Mouse (Mus musculus): ENCODE data around the gene Upb1. TPM values are rescaled to one million over a fixed set of nuclear protein-coding genes. Genes with fewer than 3 reads are reported as not detected.

Gene Upb1
- polyA plus RNA-seq, 1 experiment from 2014 or later, result 0.98 TPM

GRCm38 (mm10) chr10:75417363-75418042 lies 16.6 kb downstream of the Upb1 start:
- no peak for ATAC-seq
- WGBS, result 70% methylated on average over 8 of the region's 8 CpGs
- H3K4me3 ChIP-seq (ENCODE audit: low read length), result no peak overlapping the region

GRCm38 (mm10) chr10:75418747-75419146 lies 17.8 kb downstream of the Upb1 start:
- Histone ChIP-seq H3K9me3 (ENCODE audit: control insufficient read depth, low read length) (no peaks in the 10 kb centered on the region), H3K27me3 (replicated peaks; ENCODE audit: control insufficient read depth, insufficient read depth, low read length) (no peaks in the 10 kb centered on the region)
- 56% methylated on average over 4 of the region's 4 CpGs for WGBS

More at GRCm38 (mm10) chr10:75417363-75418042, 16.6 kb downstream of the Upb1 start:
- Histone ChIP-seq H3K4me2 (ENCODE audit: low read depth, low read length) (no peak overlapping the region), H3K27ac (ENCODE audit: low read length) (no peak overlapping the region), H3K9me3 (ENCODE audit: control insufficient read depth, low read length) (no peaks in the 10 kb centered on the region), H3K36me3 (ENCODE audit: control insufficient read depth, insufficient read depth, low read length) (no peaks in the 10 kb centered on the region), H3K4me1 (ENCODE audit: control insufficient read depth, insufficient read depth, low read length) (0 out of 2 replicates have a peak, but pooled peaks cover 3% of the 10 kb centered on the region), H3K27me3 (replicated peaks; ENCODE audit: control insufficient read depth, insufficient read depth, low read length) (no peaks in the 10 kb centered on the region), H3K9ac (ENCODE audit: low read depth, low read length) (no peak overlapping the region)

GRCm38 (mm10) chr10:75424498-75424901 lies 23.6 kb downstream of the Upb1 start:
- Histone ChIP-seq H3K9me3 (ENCODE audit: control insufficient read depth, low read length) (no peaks in the 10 kb centered on the region), H3K4me1 (ENCODE audit: control insufficient read depth, insufficient read depth, low read length) (0 out of 2 replicates have a peak, but pooled peaks cover 9% of the 10 kb centered on the region), H3K4me3 (ENCODE audit: low read length) (no peak overlapping the region), H3K27ac (ENCODE audit: low read length) (no peak overlapping the region), H3K27me3 (replicated peaks; ENCODE audit: control insufficient read depth, insufficient read depth, low read length) (no peaks in the 10 kb centered on the region), H3K4me2 (ENCODE audit: low read depth, low read length) (no peak overlapping the region), H3K36me3 (ENCODE audit: control insufficient read depth, insufficient read depth, low read length) (no peaks in the 10 kb centered on the region), H3K9ac (ENCODE audit: low read depth, low read length) (no peak overlapping the region)
- WGBS, result 70% methylated on average over 10 of the region's 10 CpGs
- ATAC-seq, result no peak

More at GRCm38 (mm10) chr10:75418747-75419146, 17.8 kb downstream of the Upb1 start:
- no peaks in the 10 kb centered on the region for H3K36me3 ChIP-seq (ENCODE audit: control insufficient read depth, insufficient read depth, low read length)
- no peaks in the 10 kb centered on the region for H3K4me1 ChIP-seq (ENCODE audit: control insufficient read depth, insufficient read depth, low read length)
- no peak overlapping the region for H3K4me3 ChIP-seq (ENCODE audit: low read length)
- H3K9ac ChIP-seq (ENCODE audit: low read depth, low read length), result no peak overlapping the region
- no peak overlapping the region for H3K27ac ChIP-seq (ENCODE audit: low read length)
- H3K4me2 ChIP-seq (ENCODE audit: low read depth, low read length), result no peak overlapping the region
- no peak for ATAC-seq

GRCm38 (mm10) chr10:75428049-75429003 lies 27.4 kb downstream of the Upb1 start:
- peak; percentile 29 for ATAC-seq
- Histone ChIP-seq H3K36me3 (ENCODE audit: control insufficient read depth, insufficient read depth, low read length) (no peaks in the 10 kb centered on the region), H3K4me2 (ENCODE audit: low read depth, low read length) (0 out of 2 replicates have a peak overlapping the region, but pooled peaks have one; percentile 2), H3K27me3 (replicated peaks; ENCODE audit: control insufficient read depth, insufficient read depth, low read length) (no peaks in the 10 kb centered on the region), H3K9ac (ENCODE audit: low read depth, low read length) (no peak overlapping the region), H3K9me3 (ENCODE audit: control insufficient read depth, low read length) (peaks cover 6% of the 10 kb centered on the region; the same call in 1 of the 2 replicates), H3K27ac (ENCODE audit: low read length) (peak overlapping the region; percentile 34; the same call in 1 of the 2 replicates), H3K4me1 (ENCODE audit: control insufficient read depth, insufficient read depth, low read length) (0 out of 2 replicates have a peak, but pooled peaks cover 12% of the 10 kb centered on the region), H3K4me3 (ENCODE audit: low read length) (no peak overlapping the region)
- 70% methylated on average over 13 of the region's 13 CpGs for WGBS

GRCm38 (mm10) chr10:75429004-75429380 lies 28.1 kb downstream of the Upb1 start:
- Histone ChIP-seq H3K27ac (ENCODE audit: low read length) (peak overlapping the region; percentile 83), H3K9ac (ENCODE audit: low read depth, low read length) (peak overlapping the region; percentile 46; the same call in 1 of the 2 replicates), H3K4me3 (ENCODE audit: low read length) (peak overlapping the region; percentile 29), H3K9me3 (ENCODE audit: control insufficient read depth, low read length) (peaks cover 6% of the 10 kb centered on the region; the same call in 1 of the 2 replicates), H3K27me3 (replicated peaks; ENCODE audit: control insufficient read depth, insufficient read depth, low read length) (no peaks in the 10 kb centered on the region), H3K4me2 (ENCODE audit: low read depth, low read length) (peak overlapping the region; percentile 50), H3K4me1 (ENCODE audit: control insufficient read depth, insufficient read depth, low read length) (0 out of 2 replicates have a peak, but pooled peaks cover 12% of the 10 kb centered on the region), H3K36me3 (ENCODE audit: control insufficient read depth, insufficient read depth, low read length) (no peaks in the 10 kb centered on the region)
- peak; percentile 100 for ATAC-seq
- WGBS, result 61% methylated on average over 6 of the region's 6 CpGs

GRCm38 (mm10) chr10:75429522-75430146 lies 28.7 kb downstream of the Upb1 start:
- peak; percentile 53 for ATAC-seq
- Histone ChIP-seq H3K9ac (ENCODE audit: low read depth, low read length) (0 out of 2 replicates have a peak overlapping the region, but pooled peaks have one; percentile 46), H3K27ac (ENCODE audit: low read length) (peak overlapping the region; percentile 83), H3K4me1 (ENCODE audit: control insufficient read depth, insufficient read depth, low read length) (0 out of 2 replicates have a peak, but pooled peaks cover 9% of the 10 kb centered on the region), H3K4me2 (ENCODE audit: low read depth, low read length) (peak overlapping the region; percentile 50), H3K27me3 (replicated peaks; ENCODE audit: control insufficient read depth, insufficient read depth, low read length) (no peaks in the 10 kb centered on the region), H3K36me3 (ENCODE audit: control insufficient read depth, insufficient read depth, low read length) (no peaks in the 10 kb centered on the region), H3K9me3 (ENCODE audit: control insufficient read depth, low read length) (peaks cover 6% of the 10 kb centered on the region; the same call in 1 of the 2 replicates), H3K4me3 (ENCODE audit: low read length) (peak overlapping the region; percentile 29)
- WGBS, result 84% methylated on average over 7 of the region's 7 CpGs

GRCm38 (mm10) chr10:75430147-75430537 lies 29.2 kb downstream of the Upb1 start:
- no peak for ATAC-seq
- Histone ChIP-seq H3K4me2 (ENCODE audit: low read depth, low read length) (no peak overlapping the region), H3K9ac (ENCODE audit: low read depth, low read length) (no peak overlapping the region), H3K4me3 (ENCODE audit: low read length) (no peak overlapping the region), H3K27ac (ENCODE audit: low read length) (no peak overlapping the region), H3K9me3 (ENCODE audit: control insufficient read depth, low read length) (peaks cover 6% of the 10 kb centered on the region; the same call in 1 of the 2 replicates), H3K36me3 (ENCODE audit: control insufficient read depth, insufficient read depth, low read length) (no peaks in the 10 kb centered on the region), H3K27me3 (replicated peaks; ENCODE audit: control insufficient read depth, insufficient read depth, low read length) (no peaks in the 10 kb centered on the region), H3K4me1 (ENCODE audit: control insufficient read depth, insufficient read depth, low read length) (0 out of 2 replicates have a peak, but pooled peaks cover 9% of the 10 kb centered on the region)
- WGBS, result 89% methylated on average over 5 of the region's 5 CpGs

- Histone ChIP-seq H3K9ac (ENCODE audit: low read depth, low read length) (no peak overlapping the region), H3K4me3 (ENCODE audit: low read length) (no peak overlapping the region), H3K27ac (ENCODE audit: low read length) (no peak overlapping the region), H3K36me3 (ENCODE audit: control insufficient read depth, insufficient read depth, low read length) (no peaks in the 10 kb centered on the region), H3K27me3 (replicated peaks; ENCODE audit: control insufficient read depth, insufficient read depth, low read length) (no peaks in the 10 kb centered on the region), H3K4me1 (ENCODE audit: control insufficient read depth, insufficient read depth, low read length) (0 out of 2 replicates have a peak, but pooled peaks cover 9% of the 10 kb centered on the region), H3K4me2 (ENCODE audit: low read depth, low read length) (no peak overlapping the region), H3K9me3 (ENCODE audit: control insufficient read depth, low read length) (peaks cover 6% of the 10 kb centered on the region; the same call in 1 of the 2 replicates)
- no peak for ATAC-seq
- 90% methylated on average over 6 of the region's 6 CpGs for WGBS
Observed at GRCm38 (mm10) chr10:75430633-75431032, 29.7 kb downstream of the Upb1 start.
